Mouse (Mus musculus) limb, embryonic 11.5 days (tissue): ENCODE data around the gene Slc15a2. TPM values are rescaled to one million over a fixed set of nuclear protein-coding genes. Genes with fewer than 3 reads are reported as not detected.

Experiments used
- ATAC-seq: fragments of 200-750 bp; cut with Nextera tagmentation; 2 replicates; pipeline ENCODE4 v1.8.0; 2017; ENCODE audit warnings: low read depth; ENCODE audit not compliant: insufficient number of reproducible peaks, low FRiP score, low TSS enrichment
- DNase-seq: peaks from one replicate; pipeline ENCODE4 v3.0.0-alpha.2; 2015; ENCODE audit warnings: low spot score
- H3K27ac ChIP-seq: fragments of 300-500 bp; sonication (generic); replicated peaks from 2 replicates; pipeline ENCODE4 v1.5.1; 2014; ENCODE audit warnings: low read depth, mild to moderate bottlenecking, low read length
- H3K27me3 ChIP-seq: fragments of 300-500 bp; sonication (generic); 2 replicates; pipeline ENCODE4 v1.6.1; 2014; ENCODE audit warnings: mild to moderate bottlenecking, low read length, mixed read lengths; ENCODE audit not compliant: control insufficient read depth, insufficient read depth
- H3K36me3 ChIP-seq: fragments of 300-500 bp; sonication (generic); 2 replicates; pipeline ENCODE4 v1.6.1; 2014; ENCODE audit warnings: mild to moderate bottlenecking, low read length, moderate library complexity, mixed read lengths; ENCODE audit not compliant: control insufficient read depth, insufficient read depth
- H3K4me1 ChIP-seq: fragments of 300-500 bp; sonication (generic); 2 replicates; pipeline ENCODE4 v1.6.1; 2014; ENCODE audit warnings: low read length, mixed read lengths; ENCODE audit not compliant: control insufficient read depth, insufficient read depth
- H3K4me2 ChIP-seq: fragments of 300-500 bp; sonication (generic); 2 replicates; pipeline ENCODE4 v1.6.1; 2014; ENCODE audit warnings: low read depth, mild to moderate bottlenecking, moderate library complexity; ENCODE audit not compliant: severe bottlenecking
- H3K4me3 ChIP-seq: fragments of 300-500 bp; sonication (generic); 2 replicates; pipeline ENCODE4 v1.5.1; 2014; ENCODE audit warnings: low read depth, low read length
- H3K9ac ChIP-seq: fragments of 300-500 bp; sonication (generic); 2 replicates; pipeline ENCODE4 v1.6.1; 2014; ENCODE audit warnings: mild to moderate bottlenecking, low read length
- H3K9me3 ChIP-seq: fragments of 300-500 bp; sonication (generic); 2 replicates; pipeline ENCODE4 v1.6.1; 2016; ENCODE audit warnings: low read length; ENCODE audit not compliant: control insufficient read depth
- WGBS: fragments of 180-500 bp; shearing (Covaris S2); extraction: QIAGEN DNeasy Blood & Tissue Kit; methylation state at CpG from one replicate; pipeline ENCODE4 v1.1.7; 2014; 5-methylcytosine and 5-hydroxymethylcytosine counted together
- polyA plus RNA-seq: library from polyadenylated mRNA; unstranded; fragments of >200 nt; fragmentation: Nextera tagmentation; extraction: Ambion mirVana; gene quantifications from 2 replicates; pipeline ENCODE4 v1.2.1, GENCODE M21; 2014

Slc15a2 gene
- polyA plus RNA-seq, 1 experiment from 2014 or later, result 3.6 TPM

GRCm38 (mm10) chr16:36720194-36721055 lies 64.3 kb downstream of the Slc15a2 start:
- Histone ChIP-seq H3K9me3 (no peaks in the 10 kb centered on the region), H3K4me1 (no peaks in the 10 kb centered on the region), H3K36me3 (no peaks in the 10 kb centered on the region), H3K27ac (no peak overlapping the region), H3K4me2 (no peak overlapping the region), H3K27me3 (no peaks in the 10 kb centered on the region), H3K9ac (no peak overlapping the region), H3K4me3 (no peak overlapping the region)
- 74% methylated on average over 13 of the region's 13 CpGs for WGBS
- no peak for DNase-seq
- ATAC-seq, result no peak

- no peak overlapping the region for H3K27ac ChIP-seq
- H3K4me1 ChIP-seq, result no peaks in the 10 kb centered on the region
- H3K4me2 ChIP-seq, result no peak overlapping the region
- H3K9me3 ChIP-seq, result no peaks in the 10 kb centered on the region
- H3K4me3 ChIP-seq, result no peak overlapping the region
- no peaks in the 10 kb centered on the region for H3K27me3 ChIP-seq
- no peak overlapping the region for H3K9ac ChIP-seq
- DNase-seq (no peak), ATAC-seq (no peak)
- H3K36me3 ChIP-seq, result no peaks in the 10 kb centered on the region
Observed at GRCm38 (mm10) chr16:36718637-36719036, 66.1 kb downstream of the Slc15a2 start.

DNA sequence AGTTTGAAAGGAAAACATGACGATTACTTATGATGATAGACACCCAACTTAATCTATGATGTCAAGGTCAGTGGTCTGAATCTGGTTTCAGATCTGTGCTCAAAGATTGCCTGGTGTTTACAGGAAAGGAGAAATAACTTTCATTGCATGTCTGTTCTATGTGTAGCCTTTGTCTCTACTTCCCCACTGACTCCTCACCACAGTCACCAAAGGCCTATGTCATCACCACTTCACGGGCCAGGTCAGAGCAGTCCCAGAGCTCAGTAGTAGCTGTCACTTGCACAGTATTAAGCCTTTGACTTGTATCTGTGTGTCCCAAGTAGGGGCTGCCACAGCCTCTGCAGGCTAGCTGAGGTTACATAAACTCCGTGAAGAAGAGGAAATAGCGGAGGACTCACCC lies 67.3 kb downstream of the Slc15a2 start:
- Histone ChIP-seq H3K4me1 (no peaks in the 10 kb centered on the region), H3K36me3 (no peaks in the 10 kb centered on the region), H3K4me3 (no peak overlapping the region), H3K27ac (no peak overlapping the region), H3K4me2 (no peak overlapping the region), H3K27me3 (no peaks in the 10 kb centered on the region), H3K9ac (no peak overlapping the region), H3K9me3 (no peaks in the 10 kb centered on the region)
- 82% methylated on average over 4 of the region's 4 CpGs for WGBS
- no peak for DNase-seq
- no peak for ATAC-seq

- DNase-seq (no peak), ATAC-seq (no peak)
- Histone ChIP-seq H3K9me3 (no peaks in the 10 kb centered on the region), H3K4me2 (no peak overlapping the region), H3K36me3 (no peaks in the 10 kb centered on the region), H3K4me1 (no peaks in the 10 kb centered on the region), H3K27me3 (no peaks in the 10 kb centered on the region), H3K9ac (no peak overlapping the region), H3K4me3 (no peak overlapping the region), H3K27ac (no peak overlapping the region)
- whole genome bisulfite sequencing, result 93% methylated on average over 12 of the region's 12 CpGs
Observed at GRCm38 (mm10) chr16:36711760-36712159, 73.0 kb downstream of the Slc15a2 start.

- no peak for ATAC-seq
- H3K27ac ChIP-seq, result no peak overlapping the region
- H3K36me3 ChIP-seq, result no peaks in the 10 kb centered on the region
- no peaks in the 10 kb centered on the region for H3K4me1 ChIP-seq
- H3K4me2 ChIP-seq, result no peak overlapping the region
- no peak overlapping the region for H3K9ac ChIP-seq
- H3K27me3 ChIP-seq, result no peaks in the 10 kb centered on the region
- no peak overlapping the region for H3K4me3 ChIP-seq
- WGBS, result 88% methylated on average over 2 of the region's 2 CpGs
- no peaks in the 10 kb centered on the region for H3K9me3 ChIP-seq
- DNase-seq, result no peak
Observed at GRCm38 (mm10) chr16:36710794-36711193, 74.0 kb downstream of the Slc15a2 start.

DNA sequence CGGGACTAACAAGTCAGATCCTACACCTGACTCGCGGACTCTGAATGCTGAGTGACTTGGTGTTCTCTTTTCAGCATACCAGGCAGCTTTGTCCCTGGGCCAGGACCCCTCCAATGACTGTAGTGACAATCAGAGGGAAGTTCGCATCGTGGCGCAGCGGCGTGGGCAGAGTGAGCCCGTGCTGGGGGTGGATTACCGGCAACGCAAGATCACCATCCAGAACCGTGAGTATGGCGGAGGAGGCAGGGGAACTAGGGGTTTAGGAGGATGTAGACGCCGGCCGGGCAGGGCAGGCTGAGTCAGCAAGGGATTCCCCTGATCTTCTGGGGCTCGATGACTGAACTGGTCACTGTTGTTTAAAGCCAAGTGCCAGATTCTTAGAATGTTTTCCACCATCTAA lies 75.4 kb downstream of the Slc15a2 start:
- no peak overlapping the region for H3K4me2 ChIP-seq
- no peaks in the 10 kb centered on the region for H3K4me1 ChIP-seq
- ATAC-seq, result no peak
- H3K9me3 ChIP-seq, result no peaks in the 10 kb centered on the region
- H3K27me3 ChIP-seq, result no peaks in the 10 kb centered on the region
- H3K4me3 ChIP-seq, result no peak overlapping the region
- no peak overlapping the region for H3K27ac ChIP-seq
- no peak for DNase-seq
- H3K36me3 ChIP-seq, result no peaks in the 10 kb centered on the region
- no peak overlapping the region for H3K9ac ChIP-seq
- WGBS, result 94% methylated on average over 17 of the region's 17 CpGs

DNA sequence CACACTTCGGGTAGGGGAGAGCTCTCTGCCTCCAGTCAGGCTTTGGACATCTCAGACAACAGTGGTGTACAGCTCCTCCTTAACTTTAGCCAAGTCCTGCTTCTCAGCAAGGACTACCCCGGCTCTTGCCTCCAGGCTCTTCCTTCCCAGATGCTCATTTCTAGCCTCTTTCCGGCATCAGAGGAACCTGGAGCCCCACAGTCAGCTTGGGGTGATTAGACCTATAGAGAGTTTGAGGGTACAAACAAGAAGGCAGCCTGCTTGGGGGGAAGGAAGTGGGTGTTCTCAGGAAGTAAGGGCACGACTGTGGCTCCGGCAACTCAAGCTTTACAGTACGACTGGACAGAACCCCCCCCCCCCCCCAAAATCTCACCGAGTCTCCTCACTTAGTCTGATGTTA lies 76.0 kb downstream of the Slc15a2 start:
- no peaks in the 10 kb centered on the region for H3K4me1 ChIP-seq
- no peak overlapping the region for H3K4me3 ChIP-seq
- WGBS, result 84% methylated on average over 7 of the region's 7 CpGs
- H3K4me2 ChIP-seq, result no peak overlapping the region
- no peak overlapping the region for H3K9ac ChIP-seq
- H3K9me3 ChIP-seq, result no peaks in the 10 kb centered on the region
- no peaks in the 10 kb centered on the region for H3K27me3 ChIP-seq
- H3K36me3 ChIP-seq, result no peaks in the 10 kb centered on the region
- no peak overlapping the region for H3K27ac ChIP-seq
- DNase-seq, result no peak
- ATAC-seq, result no peak

DNA sequence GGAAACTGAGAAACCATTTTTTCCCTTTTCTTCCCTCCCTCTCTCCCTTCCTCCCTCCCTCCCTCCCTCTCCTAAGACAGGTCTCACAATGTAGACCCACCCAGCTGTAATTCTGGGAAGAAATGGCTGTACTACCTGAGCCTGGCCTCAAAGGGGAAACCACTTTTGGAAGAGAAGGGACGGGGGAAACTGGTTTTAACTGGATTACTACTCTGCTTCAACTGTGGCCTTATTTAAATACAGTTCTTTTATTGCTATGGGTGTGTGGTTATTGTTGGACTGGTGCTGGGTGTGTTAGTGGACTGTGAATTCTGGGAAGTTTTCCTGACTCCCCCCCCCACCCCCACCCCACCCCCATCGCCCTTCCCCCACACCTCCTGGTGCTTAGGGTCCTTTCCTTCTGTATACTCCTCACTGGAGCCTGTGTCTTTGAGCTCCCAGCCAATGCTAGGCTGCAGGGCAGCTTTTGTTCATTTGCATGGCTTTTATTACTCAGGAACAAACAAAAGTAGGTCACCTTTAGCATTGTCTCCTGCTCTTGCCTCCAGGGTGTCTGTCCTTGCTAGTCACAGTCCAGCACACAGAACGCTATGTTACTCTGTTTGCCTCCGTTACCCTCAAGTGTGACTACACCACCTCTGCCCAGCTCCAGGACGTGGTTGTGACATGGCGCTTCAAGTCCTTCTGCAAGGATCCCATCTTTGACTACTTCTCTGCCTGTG lies 76.9 kb downstream of the Slc15a2 start:
- Histone ChIP-seq H3K9ac (no peak overlapping the region), H3K27ac (no peak overlapping the region), H3K36me3 (no peaks in the 10 kb centered on the region), H3K4me1 (no peaks in the 10 kb centered on the region), H3K4me2 (no peak overlapping the region), H3K9me3 (no peaks in the 10 kb centered on the region), H3K4me3 (no peak overlapping the region), H3K27me3 (no peaks in the 10 kb centered on the region)
- ATAC-seq (no peak), DNase-seq (no peak)
- 71% methylated on average over 6 of the region's 6 CpGs for WGBS
